Comparison of ENCODE assay signal across 8 mouse cellular contexts in the genomic region with DNA sequence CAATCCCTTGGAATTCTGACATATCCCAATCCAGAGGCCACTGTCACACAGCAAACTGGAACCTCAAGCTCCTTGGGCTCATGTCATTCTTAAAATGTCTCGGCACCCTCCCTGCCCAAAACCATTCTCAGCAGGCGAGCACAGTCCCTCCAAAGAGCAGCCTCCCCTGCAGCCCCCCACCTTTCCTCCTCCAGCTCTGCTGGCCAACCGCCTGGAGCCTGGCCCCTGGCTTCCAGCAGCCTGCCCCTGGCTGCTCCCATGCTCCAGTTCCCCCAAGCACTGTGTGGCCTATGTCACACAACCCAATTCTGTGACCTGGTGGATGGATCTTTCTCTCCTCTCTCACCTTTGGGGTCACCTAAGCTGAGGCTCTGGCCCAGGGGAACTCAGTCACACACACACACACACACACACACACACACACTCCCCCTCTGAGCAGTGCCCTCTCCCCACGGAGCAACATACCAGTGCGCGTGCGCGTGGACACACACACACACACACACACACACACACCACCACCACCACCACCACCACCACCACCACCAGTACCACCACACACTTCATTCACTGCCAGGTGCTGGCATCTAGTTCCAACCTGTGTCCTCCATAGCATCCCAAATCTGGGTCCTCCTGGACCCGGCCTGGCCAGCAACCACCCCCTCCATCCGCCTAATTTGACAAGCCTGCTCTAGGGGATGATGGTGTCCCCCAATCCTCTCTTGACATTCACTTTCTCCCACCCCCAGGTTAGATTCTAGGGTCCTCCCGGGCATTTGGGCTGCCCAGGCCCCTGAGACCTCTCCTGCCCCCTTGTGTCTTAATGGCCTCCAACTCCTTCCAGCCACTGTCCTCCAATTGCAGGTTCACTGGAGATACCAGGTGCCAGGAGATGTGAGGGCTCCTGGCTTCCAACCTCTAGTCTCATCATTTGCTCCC. TPM values are rescaled to one million over a fixed set of nuclear protein-coding genes. Genes with fewer than 3 reads are reported as not detected.
DNase-seq lines count a peak whose midpoint lies in the region; ATAC-seq and TF ChIP-seq lines count a peak whose summit lies in the region.

No protein-coding gene starts in this region.

- no peak for TF ChIP-seq CTCF in cortical plate, adult 2 months (IDR thresholded peaks at IDR 0.05; ENCODE audit: extremely low read depth, insufficient read depth, low read length)

- H3K36me3 ChIP-seq in hindbrain, embryonic 16.5 days (ENCODE audit: control insufficient read depth, insufficient read depth, low read length), result no peaks in the 10 kb centered on the region
- H3K36me3 ChIP-seq in neural tube, embryonic 13.5 days, result peaks cover 3% of the 10 kb centered on the region; the same call in 1 of the 2 replicates

- intact Hi-C loops in left cerebral cortex, postnatal 4 days (cut with DNase I), result no loop called here
- intact Hi-C loops in left cerebral cortex, postnatal 14 days (cut with DNase I), result no loop called here

- H3K9ac ChIP-seq in hindbrain, embryonic 16.5 days (ENCODE audit: low read depth, low read length), result peak overlapping the region; percentile 82
- H3K9ac ChIP-seq in neural tube, embryonic 13.5 days, result peak overlapping the region; percentile 96

- no peaks in the 10 kb centered on the region for H3K9me3 ChIP-seq in hindbrain, embryonic 16.5 days (ENCODE audit: control insufficient read depth, low read length)
- H3K9me3 ChIP-seq in neural tube, embryonic 13.5 days, result no peaks in the 10 kb centered on the region

- H3K4me3 ChIP-seq in cortical plate, adult 2 months (ENCODE audit: insufficient read depth, low read length), result peak overlapping the region; percentile 96
- peak overlapping the region; percentile 58 for H3K4me3 ChIP-seq in hindbrain, embryonic 16.5 days (ENCODE audit: low read length)
- H3K4me3 ChIP-seq in neural tube, embryonic 13.5 days, result peak overlapping the region; percentile 76

- peak; percentile 21 for DNase-seq in left cerebral cortex, postnatal 4 days
- no peak for DNase-seq in left cerebral cortex, postnatal 14 days (ENCODE audit: low spot score in 2 of 2)
- no peak for DNase-seq in thymus, postnatal 0 days (ENCODE audit: low spot score)
- DNase-seq in layer of hippocampus, adult 11-12 months (ENCODE audit: low spot score), result no peak
- DNase-seq in spleen, postnatal 36 days (ENCODE audit: low spot score in 2 of 2), result no peak

- no peaks in the 10 kb centered on the region for H3K27me3 ChIP-seq in hindbrain, embryonic 16.5 days (replicated peaks; ENCODE audit: control insufficient read depth, insufficient read depth, low read length)
- no peaks in the 10 kb centered on the region for H3K27me3 ChIP-seq in neural tube, embryonic 13.5 days

- peak overlapping the region; percentile 80 for H3K4me2 ChIP-seq in hindbrain, embryonic 16.5 days (ENCODE audit: low read length)
- H3K4me2 ChIP-seq in neural tube, embryonic 13.5 days, result peak overlapping the region; percentile 79

- TF ChIP-seq POLR2A in cortical plate, adult 2 months (IDR thresholded peaks at IDR 0.05; ENCODE audit: extremely low read depth, insufficient read depth, low read length), result no peak

- peak; percentile 19; the same call in 1 of the 2 replicates for ATAC-seq in hindbrain, embryonic 16.5 days
- peak; percentile 20; the same call in 1 of the 2 replicates for ATAC-seq in neural tube, embryonic 13.5 days (ENCODE audit: low read depth)

- H3K4me1 ChIP-seq in cortical plate, adult 2 months (ENCODE audit: control insufficient read depth, insufficient read depth, low read length), result no peaks in the 10 kb centered on the region
- peaks cover 18% of the 10 kb centered on the region for H3K4me1 ChIP-seq in hindbrain, embryonic 16.5 days (ENCODE audit: control insufficient read depth, insufficient read depth, low read depth, low read length)
- H3K4me1 ChIP-seq in neural tube, embryonic 13.5 days (replicated peaks), result peaks cover 38% of the 10 kb centered on the region

- WGBS in hindbrain, embryonic 16.5 days, result 51% methylated on average over 11 of the region's 11 CpGs
- WGBS in neural tube, embryonic 13.5 days, result 57% methylated on average over 6 of the region's 11 CpGs

- H3K27ac ChIP-seq in cortical plate, adult 2 months (ENCODE audit: insufficient read depth, low read length), result peak overlapping the region; percentile 79
- H3K27ac ChIP-seq in hindbrain, embryonic 16.5 days (ENCODE audit: low read depth, low read length), result peak overlapping the region; percentile 85
- peak overlapping the region; percentile 93 for H3K27ac ChIP-seq in neural tube, embryonic 13.5 days (replicated peaks)

RNA-seq across cellular contexts. Expression of gene Stx4a, which starts 0.6 kb away (rescaled TPM):
- total RNA-seq in left cerebral cortex, postnatal 4 days (2021), result 10 to 100 TPM; 34.5 to 40.0 TPM
- 10 to 100 TPM; 50.3 to 55.3 TPM for total RNA-seq in left cerebral cortex, postnatal 14 days (2021)
- polyA plus RNA-seq in cortical plate, adult 2 months (2012; rRNA removed), result 118 and 122 TPM in 2 replicates
- polyA plus RNA-seq in hindbrain, embryonic 16.5 days (2015; fragmentation: Nextera tagmentation; extraction: Ambion mirVana), result 21.6 and 22.0 TPM in 2 replicates
- polyA plus RNA-seq in neural tube, embryonic 13.5 days (2015; fragmentation: Nextera tagmentation; extraction: Ambion mirVana), result 18.9 and 25.4 TPM in 2 replicates
- 48.9 and 50.5 TPM in 2 replicates for polyA plus RNA-seq in thymus, postnatal 0 days (2015; fragmentation: Nextera tagmentation; extraction: Ambion mirVana)

RNA-seq across cellular contexts. Expression of gene Stx1b, which starts 0.8 kb away (rescaled TPM):
- total RNA-seq in left cerebral cortex, postnatal 4 days (2021), result 100 to 1,000 TPM; 193 to 215 TPM
- 100 to 1,000 TPM; 401 to 404 TPM for total RNA-seq in left cerebral cortex, postnatal 14 days (2021)
- polyA plus RNA-seq in cortical plate, adult 2 months (2012; rRNA removed), result 381 and 383 TPM in 2 replicates
- polyA plus RNA-seq in hindbrain, embryonic 16.5 days (2015; fragmentation: Nextera tagmentation; extraction: Ambion mirVana), result 76.8 and 84.4 TPM in 2 replicates
- 38.4 and 39.8 TPM in 2 replicates for polyA plus RNA-seq in neural tube, embryonic 13.5 days (2015; fragmentation: Nextera tagmentation; extraction: Ambion mirVana)
- polyA plus RNA-seq in thymus, postnatal 0 days (2015; fragmentation: Nextera tagmentation; extraction: Ambion mirVana), result 0.19 and 0.49 TPM in 2 replicates

RNA-seq across cellular contexts. Expression of gene Hsd3b7, which starts 23.1 kb away (rescaled TPM):
- total RNA-seq in left cerebral cortex, postnatal 4 days (2021), result 1 to 10 TPM; 3.3 to 5.8 TPM
- total RNA-seq in left cerebral cortex, postnatal 14 days (2021), result 1 to 10 TPM; 4.8 to 6.0 TPM
- polyA plus RNA-seq in cortical plate, adult 2 months (2012; rRNA removed), result 14.2 and 14.5 TPM in 2 replicates
- polyA plus RNA-seq in hindbrain, embryonic 16.5 days (2015; fragmentation: Nextera tagmentation; extraction: Ambion mirVana), result 11.9 and 12.1 TPM in 2 replicates
- polyA plus RNA-seq in neural tube, embryonic 13.5 days (2015; fragmentation: Nextera tagmentation; extraction: Ambion mirVana), result 9.5 and 9.8 TPM in 2 replicates
- 8.7 and 10.4 TPM in 2 replicates for polyA plus RNA-seq in thymus, postnatal 0 days (2015; fragmentation: Nextera tagmentation; extraction: Ambion mirVana)

RNA-seq across cellular contexts. Expression of gene Gm49388, which starts 38.1 kb away (rescaled TPM):
- total RNA-seq in left cerebral cortex, postnatal 4 days (2021), result 1 to 10 TPM; 2.2 to 3.1 TPM
- 1 to 10 TPM; 1.7 TPM for total RNA-seq in left cerebral cortex, postnatal 14 days (2021)
- polyA plus RNA-seq in cortical plate, adult 2 months (2012; rRNA removed), result not detected in 2 replicates
- not detected in 2 replicates for polyA plus RNA-seq in hindbrain, embryonic 16.5 days (2015; fragmentation: Nextera tagmentation; extraction: Ambion mirVana)
- polyA plus RNA-seq in neural tube, embryonic 13.5 days (2015; fragmentation: Nextera tagmentation; extraction: Ambion mirVana), result not detected in 2 replicates
- polyA plus RNA-seq in thymus, postnatal 0 days (2015; fragmentation: Nextera tagmentation; extraction: Ambion mirVana), result not detected in 2 replicates

RNA-seq across cellular contexts. Expression of gene Setd1a, which starts 47.0 kb away (rescaled TPM):
- 10 to 100 TPM; 46.2 to 47.4 TPM for total RNA-seq in left cerebral cortex, postnatal 4 days (2021)
- total RNA-seq in left cerebral cortex, postnatal 14 days (2021), result 10 to 100 TPM; 43.3 to 44.9 TPM
- 15.7 and 16.4 TPM in 2 replicates for polyA plus RNA-seq in cortical plate, adult 2 months (2012; rRNA removed)
- 12.8 and 14.6 TPM in 2 replicates for polyA plus RNA-seq in hindbrain, embryonic 16.5 days (2015; fragmentation: Nextera tagmentation; extraction: Ambion mirVana)
- polyA plus RNA-seq in neural tube, embryonic 13.5 days (2015; fragmentation: Nextera tagmentation; extraction: Ambion mirVana), result 19.0 and 20.9 TPM in 2 replicates
- 18.2 and 21.1 TPM in 2 replicates for polyA plus RNA-seq in thymus, postnatal 0 days (2015; fragmentation: Nextera tagmentation; extraction: Ambion mirVana)

Comparison
In these comparisons a context has a peak if more than half of its experiments do, and no peak if none do; other contexts are left out.
1. RNA of gene Stx1b, which starts 0.8 kb away (polyA plus RNA-seq): 381 to 383 TPM in cortical plate, adult 2 months, 76.8 to 84.4 TPM in hindbrain, embryonic 16.5 days and 38.4 to 39.8 TPM in neural tube, embryonic 13.5 days; 0.19 to 0.49 TPM in thymus, postnatal 0 days; every median in the first group is over 10 times any median in the second.
2. Peak in every context shown above with its lines, with median percentiles within 50 percentile points of each other: H3K27ac ChIP-seq and H3K4me3 ChIP-seq.